Mouse (Mus musculus): ENCODE measurements around the gene Rpl19. TPM values are rescaled to one million over a fixed set of nuclear protein-coding genes. Genes with fewer than 3 reads are reported as not detected.

The Rpl19 gene
- polyA plus RNA-seq, 1 experiment: 1,033 TPM

DNA sequence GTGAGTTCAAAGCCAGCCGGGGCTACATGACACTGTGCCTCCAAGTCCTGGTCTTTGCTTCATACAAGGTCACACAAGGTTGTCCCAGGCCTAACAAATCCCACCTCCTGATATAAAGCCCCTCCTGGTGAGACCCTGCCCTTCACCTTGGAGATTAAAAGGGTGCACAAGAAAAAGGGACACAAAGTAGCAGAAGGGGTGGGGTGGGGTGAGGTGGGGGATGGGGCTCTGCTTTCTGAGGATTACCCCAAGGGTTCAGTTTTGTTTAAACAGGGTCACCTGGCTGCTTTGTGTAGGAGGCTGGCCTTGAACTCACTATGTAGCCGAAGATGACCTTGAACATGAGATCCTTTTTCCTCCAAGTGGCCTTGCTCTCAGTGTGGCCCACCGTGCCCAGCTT lies 43.0 kb upstream of the Rpl19 start:
- TF ChIP-seq CTCF (IDR thresholded peaks at IDR 0.05; ENCODE audit: borderline replicate concordance, control insufficient read depth, extremely low read depth, insufficient read depth, low read length, poor library complexity): no peak
- no peak for TF ChIP-seq POLR2A (IDR thresholded peaks at IDR 0.05; ENCODE audit: control insufficient read depth, extremely low read depth, insufficient read depth, low read length, poor library complexity)
- no peaks in the 10 kb centered on the region for H3K36me3 ChIP-seq (ENCODE audit: control insufficient read depth, insufficient read depth, low read length)
- DNase-seq: no peak
- whole genome bisulfite sequencing: 91% methylated on average over 3 of the region's 3 CpGs
- no peak overlapping the region for H3K4me3 ChIP-seq (ENCODE audit: control insufficient read depth, insufficient read depth, low read length)
- no peak overlapping the region; the same call in 1 of the 2 replicates for H3K27ac ChIP-seq (ENCODE audit: control insufficient read depth, insufficient read depth, low read length)
- H3K4me1 ChIP-seq (replicated peaks; ENCODE audit: control insufficient read depth, insufficient read depth, low read length): peaks cover 63% of the 10 kb centered on the region
- H3K27me3 ChIP-seq (ENCODE audit: control insufficient read depth, insufficient read depth, low read length): no peaks in the 10 kb centered on the region

DNA sequence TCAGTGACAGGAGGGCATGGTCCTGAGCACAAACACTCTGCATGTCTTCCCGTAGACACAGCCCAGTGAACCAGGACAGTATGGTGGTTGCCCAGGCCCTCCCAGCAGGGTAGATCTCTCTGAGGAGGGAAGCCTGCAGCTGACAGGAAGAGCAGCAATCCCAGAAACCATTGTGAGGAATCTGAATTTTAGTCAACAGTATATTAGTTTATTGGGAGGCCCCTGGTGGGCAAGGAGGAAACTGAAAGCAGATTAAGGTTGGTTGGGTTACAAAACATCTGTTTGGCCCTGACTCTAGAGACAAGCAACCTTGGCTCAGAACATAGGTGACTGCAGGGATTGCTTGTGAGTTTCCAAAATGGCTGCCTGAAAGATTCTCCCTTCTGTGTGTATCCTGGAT lies 42.5 kb upstream of the Rpl19 start:
- H3K4me1 ChIP-seq (replicated peaks; ENCODE audit: control insufficient read depth, insufficient read depth, low read length): peaks cover 60% of the 10 kb centered on the region
- H3K4me3 ChIP-seq (ENCODE audit: control insufficient read depth, insufficient read depth, low read length): peak overlapping the region; percentile 12; the same call in 1 of the 2 replicates
- TF ChIP-seq CTCF (IDR thresholded peaks at IDR 0.05; ENCODE audit: borderline replicate concordance, control insufficient read depth, extremely low read depth, insufficient read depth, low read length, poor library complexity) (no peak), POLR2A (IDR thresholded peaks at IDR 0.05; ENCODE audit: control insufficient read depth, extremely low read depth, insufficient read depth, low read length, poor library complexity) (no peak)
- H3K27ac ChIP-seq (ENCODE audit: control insufficient read depth, insufficient read depth, low read length): peak overlapping the region; percentile 33
- peak; percentile 41 for DNase-seq
- WGBS: 59% methylated on average over 1 of the region's 1 CpGs
- no peaks in the 10 kb centered on the region for H3K27me3 ChIP-seq (ENCODE audit: control insufficient read depth, insufficient read depth, low read length)
- no peaks in the 10 kb centered on the region for H3K36me3 ChIP-seq (ENCODE audit: control insufficient read depth, insufficient read depth, low read length)

DNA sequence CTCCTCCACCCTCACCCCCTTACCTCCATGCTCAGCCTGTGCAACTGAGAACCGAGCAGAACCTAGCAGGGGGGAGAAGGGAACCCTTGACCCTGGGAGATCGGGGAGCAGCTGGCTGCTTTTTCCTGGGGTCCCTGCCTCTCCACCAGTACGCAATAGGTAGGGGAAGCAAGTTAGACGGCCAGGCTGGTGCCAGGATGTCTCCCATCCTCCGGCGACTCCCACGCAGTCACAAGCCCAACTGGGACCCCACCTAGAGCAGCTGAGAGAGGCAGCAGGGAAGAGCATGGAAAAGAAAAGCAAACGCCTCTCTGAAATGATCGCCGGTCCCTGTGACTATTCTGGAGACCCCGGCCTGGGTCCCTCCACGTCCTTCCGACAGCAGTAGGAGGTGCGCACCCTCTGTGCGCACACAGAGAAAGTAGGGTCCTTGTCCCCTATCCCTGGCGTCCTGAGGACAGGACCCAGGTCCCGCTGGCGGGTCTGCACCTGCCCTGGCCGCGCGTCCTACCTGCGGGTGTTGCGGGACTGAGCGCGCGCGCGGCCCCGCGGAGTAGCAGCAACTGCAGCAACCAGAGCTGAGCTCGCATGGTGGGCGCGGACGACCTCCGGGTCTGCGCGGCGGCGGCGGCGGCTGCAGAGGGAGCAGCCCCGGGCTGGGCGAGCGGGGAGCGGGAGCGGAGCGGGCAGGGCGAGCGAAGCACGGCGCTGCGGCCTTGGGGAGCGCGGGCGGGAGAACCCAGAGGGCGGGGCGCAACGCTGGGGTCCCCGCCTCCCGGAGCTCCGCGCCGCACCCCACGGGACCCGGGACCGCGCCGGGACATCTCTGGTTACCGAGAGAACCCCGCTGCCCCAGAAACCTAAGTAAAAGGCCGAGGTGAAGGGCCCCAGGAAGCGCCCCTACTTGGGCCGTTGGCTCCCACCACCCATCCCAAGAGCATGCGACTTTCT lies 40.5 kb upstream of the Rpl19 start, which contains the start of gene Plxdc1:
TSS of gene Plxdc1 (minus strand) at position 718 of the 951 bp plus-strand sequence.
- TF ChIP-seq POLR2A (IDR thresholded peaks at IDR 0.05; ENCODE audit: control insufficient read depth, extremely low read depth, insufficient read depth, low read length, poor library complexity) (no peak), CTCF (IDR thresholded peaks at IDR 0.05; ENCODE audit: borderline replicate concordance, control insufficient read depth, extremely low read depth, insufficient read depth, low read length, poor library complexity) (no peak; the same call in 1 of the 2 replicates)
- no peaks in the 10 kb centered on the region for H3K27me3 ChIP-seq (ENCODE audit: control insufficient read depth, insufficient read depth, low read length)
- 4% methylated on average over 72 of the region's 74 CpGs for WGBS
- H3K27ac ChIP-seq (ENCODE audit: control insufficient read depth, insufficient read depth, low read length): peak within 1 kb of the TSS; percentile 79
- H3K4me3 ChIP-seq (ENCODE audit: control insufficient read depth, insufficient read depth, low read length): peak within 1 kb of the TSS; percentile 87
- H3K36me3 ChIP-seq (ENCODE audit: control insufficient read depth, insufficient read depth, low read length): no peaks in the 10 kb centered on the region
- peak; percentile 74 for DNase-seq
- H3K4me1 ChIP-seq (replicated peaks; ENCODE audit: control insufficient read depth, insufficient read depth, low read length): peaks cover 61% of the 10 kb centered on the region

DNA sequence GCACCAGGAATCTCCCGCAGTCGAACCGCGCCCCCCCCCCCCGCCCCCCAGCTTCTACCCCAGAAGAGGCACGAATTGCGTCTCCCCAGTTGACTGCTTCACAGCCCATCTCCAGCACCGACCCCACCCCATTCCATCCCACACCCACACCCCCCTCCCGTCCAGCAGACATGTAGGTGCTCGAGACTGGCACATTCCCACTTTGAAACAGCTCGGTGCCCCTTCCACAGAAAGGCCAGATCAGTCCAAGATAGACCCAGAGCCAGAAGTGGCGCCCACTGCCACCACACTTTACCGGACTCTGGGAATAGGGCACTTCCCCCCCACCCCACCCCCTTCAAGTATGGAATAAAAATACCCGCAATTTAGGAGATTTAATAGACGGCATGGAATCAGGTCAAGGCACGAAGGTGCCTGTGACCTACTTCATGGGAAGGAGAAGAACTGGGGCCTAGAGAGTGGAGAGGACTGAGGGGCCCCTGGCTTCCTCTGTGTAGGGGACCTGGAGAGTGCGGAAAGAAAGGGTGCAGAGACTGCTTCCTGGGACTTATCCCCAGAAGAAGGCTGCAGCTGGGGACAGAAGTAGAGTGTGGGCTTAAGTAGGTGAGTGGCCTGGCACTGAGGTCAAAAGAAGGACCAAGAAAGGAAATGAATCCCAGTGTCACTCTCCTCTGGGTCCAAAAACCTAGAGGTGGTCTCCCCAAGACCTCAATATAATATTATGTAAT lies 39.6 kb upstream of the Rpl19 start:
- WGBS: 35% methylated on average over 17 of the region's 17 CpGs
- no peaks in the 10 kb centered on the region for H3K27me3 ChIP-seq (ENCODE audit: control insufficient read depth, insufficient read depth, low read length)
- no peak for TF ChIP-seq CTCF (IDR thresholded peaks at IDR 0.05; ENCODE audit: borderline replicate concordance, control insufficient read depth, extremely low read depth, insufficient read depth, low read length, poor library complexity)
- TF ChIP-seq POLR2A (IDR thresholded peaks at IDR 0.05; ENCODE audit: control insufficient read depth, extremely low read depth, insufficient read depth, low read length, poor library complexity): no peak

GRCm38 (mm10) chr11:97987551-97988526 lies 38.7 kb upstream of the Rpl19 start:
- H3K27ac ChIP-seq (ENCODE audit: control insufficient read depth, insufficient read depth, low read length): peak overlapping the region; percentile 95
- 1% methylated on average over 42 of the region's 42 CpGs for WGBS

More for the DNA sequence above, 39.6 kb upstream of the Rpl19 start:
- peak overlapping the region; percentile 87 for H3K4me3 ChIP-seq (ENCODE audit: control insufficient read depth, insufficient read depth, low read length)
- peak overlapping the region; percentile 79 for H3K27ac ChIP-seq (ENCODE audit: control insufficient read depth, insufficient read depth, low read length)
- DNase-seq: no peak
- H3K36me3 ChIP-seq (ENCODE audit: control insufficient read depth, insufficient read depth, low read length): peaks cover under 1% of the 10 kb centered on the region; the same call in 1 of the 2 replicates
- H3K4me1 ChIP-seq (replicated peaks; ENCODE audit: control insufficient read depth, insufficient read depth, low read length): peaks cover 52% of the 10 kb centered on the region

More at GRCm38 (mm10) chr11:97987551-97988526, 38.7 kb upstream of the Rpl19 start:
- peak overlapping the region; percentile 100 for H3K4me3 ChIP-seq (ENCODE audit: control insufficient read depth, insufficient read depth, low read length)
- H3K36me3 ChIP-seq (ENCODE audit: control insufficient read depth, insufficient read depth, low read length): peaks cover 7% of the 10 kb centered on the region; the same call in 1 of the 2 replicates
- peaks cover 53% of the 10 kb centered on the region for H3K4me1 ChIP-seq (replicated peaks; ENCODE audit: control insufficient read depth, insufficient read depth, low read length)
- H3K27me3 ChIP-seq (ENCODE audit: control insufficient read depth, insufficient read depth, low read length): no peaks in the 10 kb centered on the region
- peak; percentile 93 for DNase-seq
- TF ChIP-seq POLR2A (IDR thresholded peaks at IDR 0.05; ENCODE audit: control insufficient read depth, extremely low read depth, insufficient read depth, low read length, poor library complexity): no peak
- TF ChIP-seq CTCF (IDR thresholded peaks at IDR 0.05; ENCODE audit: borderline replicate concordance, control insufficient read depth, extremely low read depth, insufficient read depth, low read length, poor library complexity): peak; percentile 83

Data from thymus, adult 2 months (tissue).